Mouse (Mus musculus): ENCODE data around the gene Nos3. TPM values are rescaled to one million over a fixed set of nuclear protein-coding genes. Genes with fewer than 3 reads are reported as not detected.

The Nos3 gene
- polyA plus RNA-seq, 1 experiment from 2014 or later: 7.0 TPM

GRCm38 (mm10) chr5:24426556-24427284 lies 62.1 kb downstream of the Nos3 start:
- Histone ChIP-seq H3K4me2 (ENCODE audit: low read length) (peak overlapping the region; percentile 96), H3K27ac (replicated peaks; ENCODE audit: low read depth, low read length) (no peak overlapping the region), H3K4me3 (replicated peaks; ENCODE audit: low read depth, low read length) (peak overlapping the region; percentile 44; the same call in 1 of the 2 replicates), H3K4me1 (ENCODE audit: control insufficient read depth, insufficient read depth, low read length) (peaks cover 40% of the 10 kb centered on the region), H3K9ac (replicated peaks; ENCODE audit: low read length) (no peak overlapping the region), H3K36me3 (ENCODE audit: control insufficient read depth, insufficient read depth, low read length) (peaks cover 19% of the 10 kb centered on the region), H3K9me3 (ENCODE audit: control insufficient read depth, low read length) (no peaks in the 10 kb centered on the region), H3K27me3 (ENCODE audit: control insufficient read depth, insufficient read depth, low read length) (no peaks in the 10 kb centered on the region)
- ATAC-seq (ENCODE audit: low FRiP score, low TSS enrichment) (no peak), DNase-seq (no peak)
- WGBS: 10% methylated on average over 9 of the region's 9 CpGs

- ATAC-seq (ENCODE audit: low FRiP score, low TSS enrichment): no peak
- no peak overlapping the region for H3K4me3 ChIP-seq (replicated peaks; ENCODE audit: low read depth, low read length)
- H3K36me3 ChIP-seq (ENCODE audit: control insufficient read depth, insufficient read depth, low read length): peaks cover 24% of the 10 kb centered on the region
- no peak overlapping the region for H3K9ac ChIP-seq (replicated peaks; ENCODE audit: low read length)
- DNase-seq: no peak
- whole genome bisulfite sequencing: 22% methylated on average over 12 of the region's 12 CpGs
- peak overlapping the region; percentile 96 for H3K4me2 ChIP-seq (ENCODE audit: low read length)
- peaks cover 37% of the 10 kb centered on the region for H3K4me1 ChIP-seq (ENCODE audit: control insufficient read depth, insufficient read depth, low read length)
- no peaks in the 10 kb centered on the region for H3K27me3 ChIP-seq (ENCODE audit: control insufficient read depth, insufficient read depth, low read length)
- H3K27ac ChIP-seq (replicated peaks; ENCODE audit: low read depth, low read length): no peak overlapping the region
- H3K9me3 ChIP-seq (ENCODE audit: control insufficient read depth, low read length): no peaks in the 10 kb centered on the region
Observed at GRCm38 (mm10) chr5:24427285-24427633, 62.6 kb downstream of the Nos3 start.

GRCm38 (mm10) chr5:24427981-24428402 lies 63.4 kb downstream of the Nos3 start:
- DNase-seq: peak; percentile 22
- Histone ChIP-seq H3K9ac (replicated peaks; ENCODE audit: low read length) (no peak overlapping the region), H3K4me2 (ENCODE audit: low read length) (peak overlapping the region; percentile 96), H3K4me1 (ENCODE audit: control insufficient read depth, insufficient read depth, low read length) (peaks cover 31% of the 10 kb centered on the region), H3K27me3 (ENCODE audit: control insufficient read depth, insufficient read depth, low read length) (no peaks in the 10 kb centered on the region), H3K4me3 (replicated peaks; ENCODE audit: low read depth, low read length) (no peak overlapping the region), H3K27ac (replicated peaks; ENCODE audit: low read depth, low read length) (no peak overlapping the region), H3K9me3 (ENCODE audit: control insufficient read depth, low read length) (no peaks in the 10 kb centered on the region), H3K36me3 (ENCODE audit: control insufficient read depth, insufficient read depth, low read length) (peaks cover 31% of the 10 kb centered on the region)
- 7% methylated on average over 15 of the region's 15 CpGs for WGBS
- ATAC-seq (ENCODE audit: low FRiP score, low TSS enrichment): no peak

GRCm38 (mm10) chr5:24428596-24428995 lies 64.0 kb downstream of the Nos3 start:
- ATAC-seq (ENCODE audit: low FRiP score, low TSS enrichment) (no peak), DNase-seq (no peak)
- Histone ChIP-seq H3K9me3 (ENCODE audit: control insufficient read depth, low read length) (no peaks in the 10 kb centered on the region), H3K27me3 (ENCODE audit: control insufficient read depth, insufficient read depth, low read length) (no peaks in the 10 kb centered on the region), H3K27ac (replicated peaks; ENCODE audit: low read depth, low read length) (no peak overlapping the region), H3K4me3 (replicated peaks; ENCODE audit: low read depth, low read length) (no peak overlapping the region), H3K9ac (replicated peaks; ENCODE audit: low read length) (0 out of 2 replicates have a peak overlapping the region, but pooled peaks have one; percentile 20), H3K4me2 (ENCODE audit: low read length) (peak overlapping the region; percentile 96; the same call in 1 of the 2 replicates), H3K36me3 (ENCODE audit: control insufficient read depth, insufficient read depth, low read length) (peaks cover 31% of the 10 kb centered on the region), H3K4me1 (ENCODE audit: control insufficient read depth, insufficient read depth, low read length) (peaks cover 31% of the 10 kb centered on the region)
- WGBS: 18% methylated on average over 9 of the region's 9 CpGs

GRCm38 (mm10) chr5:24433993-24434392 lies 69.4 kb downstream of the Nos3 start:
- Histone ChIP-seq H3K4me2 (ENCODE audit: low read length) (no peak overlapping the region), H3K4me1 (ENCODE audit: control insufficient read depth, insufficient read depth, low read length) (no peaks in the 10 kb centered on the region), H3K36me3 (ENCODE audit: control insufficient read depth, insufficient read depth, low read length) (peaks cover 63% of the 10 kb centered on the region), H3K27me3 (ENCODE audit: control insufficient read depth, insufficient read depth, low read length) (no peaks in the 10 kb centered on the region), H3K9me3 (ENCODE audit: control insufficient read depth, low read length) (no peaks in the 10 kb centered on the region), H3K4me3 (replicated peaks; ENCODE audit: low read depth, low read length) (no peak overlapping the region), H3K9ac (replicated peaks; ENCODE audit: low read length) (no peak overlapping the region), H3K27ac (replicated peaks; ENCODE audit: low read depth, low read length) (no peak overlapping the region)
- ATAC-seq (ENCODE audit: low FRiP score, low TSS enrichment) (no peak), DNase-seq (no peak)
- 89% methylated on average over 8 of the region's 8 CpGs for WGBS

Other genes with a start within 250 kb of the Nos3 start
- 13.0 and 17.0 TPM in 2 replicates for gene Nupl2, start 199.8 kb upstream of the Nos3 start, polyA plus RNA-seq (2014; fragmentation: Nextera tagmentation; extraction: Ambion mirVana)
- gene Kcnh2, start 13.2 kb upstream of the Nos3 start, polyA plus RNA-seq (2014; fragmentation: Nextera tagmentation; extraction: Ambion mirVana): 10.2 and 13.1 TPM in 2 replicates
- gene Atg9b, start 27.3 kb downstream of the Nos3 start, polyA plus RNA-seq (2014; fragmentation: Nextera tagmentation; extraction: Ambion mirVana): 0.72 and 1.0 TPM in 2 replicates
- gene Abcb8, start 28.9 kb downstream of the Nos3 start, polyA plus RNA-seq (2014; fragmentation: Nextera tagmentation; extraction: Ambion mirVana): 45.3 and 52.1 TPM in 2 replicates
- gene Asic3, start 48.6 kb downstream of the Nos3 start, polyA plus RNA-seq (2014; fragmentation: Nextera tagmentation; extraction: Ambion mirVana): not detected in 2 replicates
- gene Cdk5, start 58.7 kb downstream of the Nos3 start, polyA plus RNA-seq (2014; fragmentation: Nextera tagmentation; extraction: Ambion mirVana): 110 and 136 TPM in 2 replicates
- gene Slc4a2, start 59.0 kb downstream of the Nos3 start, polyA plus RNA-seq (2014; fragmentation: Nextera tagmentation; extraction: Ambion mirVana): 14.8 TPM in 2 replicates
- gene Fastk, start 80.5 kb downstream of the Nos3 start, polyA plus RNA-seq (2014; fragmentation: Nextera tagmentation; extraction: Ambion mirVana): 91.8 and 105 TPM in 2 replicates
- 51.0 and 64.1 TPM in 2 replicates for gene Tmub1, start 83.0 kb downstream of the Nos3 start, polyA plus RNA-seq (2014; fragmentation: Nextera tagmentation; extraction: Ambion mirVana)
- gene Agap3, start 87.4 kb downstream of the Nos3 start, polyA plus RNA-seq (2014; fragmentation: Nextera tagmentation; extraction: Ambion mirVana): 65.1 and 79.0 TPM in 2 replicates
- gene Gbx1, start 162.4 kb downstream of the Nos3 start, polyA plus RNA-seq (2014; fragmentation: Nextera tagmentation; extraction: Ambion mirVana): 0.05 and 0.12 TPM in 2 replicates
- 0.09 and 0.12 TPM in 2 replicates for gene Asb10, start 176.2 kb downstream of the Nos3 start, polyA plus RNA-seq (2014; fragmentation: Nextera tagmentation; extraction: Ambion mirVana)
- not detected in 2 replicates for gene 4931409K22Rik, start 192.0 kb downstream of the Nos3 start, polyA plus RNA-seq (2014; fragmentation: Nextera tagmentation; extraction: Ambion mirVana)
- 79.3 and 88.1 TPM in 2 replicates for gene Abcf2, start 212.7 kb downstream of the Nos3 start, polyA plus RNA-seq (2014; fragmentation: Nextera tagmentation; extraction: Ambion mirVana)
- 12.4 and 19.4 TPM in 2 replicates for gene Chpf2, start 221.9 kb downstream of the Nos3 start, polyA plus RNA-seq (2014; fragmentation: Nextera tagmentation; extraction: Ambion mirVana)